ENCODE assay signal across 8 mouse cellular contexts in genomic region chr2:118637888-118638526, GRCm38 (mm10). TPM values are rescaled to one million over a fixed set of nuclear protein-coding genes. Genes with fewer than 3 reads are reported as not detected.
DNase-seq lines count a peak whose midpoint lies in the region; ATAC-seq lines count a peak whose summit lies in the region.

No protein-coding gene starts in this region.

- DNase-seq in NIH3T3 (ENCODE audit: low read depth): peak; percentile 87
- DNase-seq in cerebellum, adult 11 months: peak; percentile 56
- DNase-seq in layer of hippocampus, postnatal 25 days (ENCODE audit: extremely low spot score in 1 of 2, low spot score in 1 of 2): peak; percentile 61 to 81
- DNase-seq in lung, postnatal 4 days: peak; percentile 50 to 83
- peak; percentile 70 to 81 for DNase-seq in right cerebral cortex, postnatal 10 days (ENCODE audit: low spot score in 2 of 2)
- DNase-seq in urinary bladder, postnatal 36 days (ENCODE audit: low spot score in 2 of 2): peak; percentile 60 to 65

- H3K4me1 ChIP-seq in forebrain, embryonic 16.5 days (replicated peaks; ENCODE audit: control insufficient read depth, insufficient read depth, low read length): peaks cover 2% of the 10 kb centered on the region; the same call in 1 of the 2 replicates
- no peaks in the 10 kb centered on the region for H3K4me1 ChIP-seq in hindbrain, embryonic 16.5 days (ENCODE audit: control insufficient read depth, insufficient read depth, low read depth, low read length)

- WGBS in forebrain, embryonic 16.5 days: 44% methylated on average over 8 of the region's 8 CpGs
- 49% methylated on average over 8 of the region's 8 CpGs for WGBS in hindbrain, embryonic 16.5 days

- ATAC-seq in forebrain, embryonic 16.5 days: peak; percentile 82
- peak; percentile 73 for ATAC-seq in hindbrain, embryonic 16.5 days

- no peaks in the 10 kb centered on the region for H3K9me3 ChIP-seq in forebrain, embryonic 16.5 days (ENCODE audit: control insufficient read depth, low read length)
- H3K9me3 ChIP-seq in hindbrain, embryonic 16.5 days (ENCODE audit: control insufficient read depth, low read length): no peaks in the 10 kb centered on the region

- no peaks in the 10 kb centered on the region for H3K27me3 ChIP-seq in forebrain, embryonic 16.5 days (replicated peaks; ENCODE audit: control insufficient read depth, insufficient read depth, low read length)
- no peaks in the 10 kb centered on the region for H3K27me3 ChIP-seq in hindbrain, embryonic 16.5 days (replicated peaks; ENCODE audit: control insufficient read depth, insufficient read depth, low read length)

- peaks cover 4% of the 10 kb centered on the region for H3K36me3 ChIP-seq in forebrain, embryonic 16.5 days (ENCODE audit: control insufficient read depth, insufficient read depth)
- no peaks in the 10 kb centered on the region for H3K36me3 ChIP-seq in hindbrain, embryonic 16.5 days (ENCODE audit: control insufficient read depth, insufficient read depth, low read length)

- H3K4me3 ChIP-seq in forebrain, embryonic 16.5 days (replicated peaks; ENCODE audit: low read length): no peak overlapping the region
- H3K4me3 ChIP-seq in hindbrain, embryonic 16.5 days (ENCODE audit: low read length): no peak overlapping the region

- no peak overlapping the region for H3K27ac ChIP-seq in forebrain, embryonic 16.5 days (ENCODE audit: low read length)
- H3K27ac ChIP-seq in hindbrain, embryonic 16.5 days (ENCODE audit: low read depth, low read length): no peak overlapping the region

- H3K9ac ChIP-seq in forebrain, embryonic 16.5 days (replicated peaks; ENCODE audit: low read depth, low read length): no peak overlapping the region
- no peak overlapping the region for H3K9ac ChIP-seq in hindbrain, embryonic 16.5 days (ENCODE audit: low read depth, low read length)

- no peak overlapping the region for H3K4me2 ChIP-seq in forebrain, embryonic 16.5 days (ENCODE audit: low read length)
- no peak overlapping the region for H3K4me2 ChIP-seq in hindbrain, embryonic 16.5 days (ENCODE audit: low read length)

RNA-seq across cellular contexts. Expression of gene Pak6, which starts 25.1 kb away (rescaled TPM):
- 26.0 and 36.4 TPM in 2 replicates for polyA plus RNA-seq in forebrain, embryonic 16.5 days (2015; fragmentation: Nextera tagmentation; extraction: Ambion mirVana)
- polyA plus RNA-seq in hindbrain, embryonic 16.5 days (2015; fragmentation: Nextera tagmentation; extraction: Ambion mirVana): 45.0 and 53.9 TPM in 2 replicates
- total RNA-seq in layer of hippocampus, postnatal 25 days (2021): 10 to 100 TPM; 50.5 to 58.0 TPM

RNA-seq across cellular contexts. Expression of gene Bub1b, which starts 40.0 kb away (rescaled TPM):
- polyA plus RNA-seq in forebrain, embryonic 16.5 days (2015; fragmentation: Nextera tagmentation; extraction: Ambion mirVana): 36.4 and 45.0 TPM in 2 replicates
- polyA plus RNA-seq in hindbrain, embryonic 16.5 days (2015; fragmentation: Nextera tagmentation; extraction: Ambion mirVana): 13.8 and 16.9 TPM in 2 replicates
- 1 to 10 TPM; 2.0 to 2.4 TPM for total RNA-seq in layer of hippocampus, postnatal 25 days (2021)
